Mouse (Mus musculus) limb, embryonic 11.5 days (tissue): ENCODE results near the gene Clgn. TPM values are rescaled to one million over a fixed set of nuclear protein-coding genes. Genes with fewer than 3 reads are reported as not detected.

Experiments used
- ATAC-seq: fragments of 200-750 bp; cut with Nextera tagmentation; 2 replicates; pipeline ENCODE4 v1.8.0; 2017; ENCODE audit warnings: low read depth; ENCODE audit not compliant: insufficient number of reproducible peaks, low FRiP score, low TSS enrichment
- DNase-seq: peaks from one replicate; pipeline ENCODE4 v3.0.0-alpha.2; 2015; ENCODE audit warnings: low spot score
- H3K27ac ChIP-seq: fragments of 300-500 bp; sonication (generic); replicated peaks from 2 replicates; pipeline ENCODE4 v1.5.1; 2014; ENCODE audit warnings: low read depth, mild to moderate bottlenecking, low read length
- H3K27me3 ChIP-seq: fragments of 300-500 bp; sonication (generic); 2 replicates; pipeline ENCODE4 v1.6.1; 2014; ENCODE audit warnings: mild to moderate bottlenecking, low read length, mixed read lengths; ENCODE audit not compliant: control insufficient read depth, insufficient read depth
- H3K36me3 ChIP-seq: fragments of 300-500 bp; sonication (generic); 2 replicates; pipeline ENCODE4 v1.6.1; 2014; ENCODE audit warnings: mild to moderate bottlenecking, low read length, moderate library complexity, mixed read lengths; ENCODE audit not compliant: control insufficient read depth, insufficient read depth
- H3K4me1 ChIP-seq: fragments of 300-500 bp; sonication (generic); 2 replicates; pipeline ENCODE4 v1.6.1; 2014; ENCODE audit warnings: low read length, mixed read lengths; ENCODE audit not compliant: control insufficient read depth, insufficient read depth
- H3K4me2 ChIP-seq: fragments of 300-500 bp; sonication (generic); 2 replicates; pipeline ENCODE4 v1.6.1; 2014; ENCODE audit warnings: low read depth, mild to moderate bottlenecking, moderate library complexity; ENCODE audit not compliant: severe bottlenecking
- H3K4me3 ChIP-seq: fragments of 300-500 bp; sonication (generic); 2 replicates; pipeline ENCODE4 v1.5.1; 2014; ENCODE audit warnings: low read depth, low read length
- H3K9ac ChIP-seq: fragments of 300-500 bp; sonication (generic); 2 replicates; pipeline ENCODE4 v1.6.1; 2014; ENCODE audit warnings: mild to moderate bottlenecking, low read length
- H3K9me3 ChIP-seq: fragments of 300-500 bp; sonication (generic); 2 replicates; pipeline ENCODE4 v1.6.1; 2016; ENCODE audit warnings: low read length; ENCODE audit not compliant: control insufficient read depth
- WGBS: fragments of 180-500 bp; shearing (Covaris S2); extraction: QIAGEN DNeasy Blood & Tissue Kit; methylation state at CpG from one replicate; pipeline ENCODE4 v1.1.7; 2014; 5-methylcytosine and 5-hydroxymethylcytosine counted together
- polyA plus RNA-seq: library from polyadenylated mRNA; unstranded; fragments of >200 nt; fragmentation: Nextera tagmentation; extraction: Ambion mirVana; gene quantifications from 2 replicates; pipeline ENCODE4 v1.2.1, GENCODE M21; 2014

The Clgn gene
- 2.5 and 2.7 TPM in 2 replicates for polyA plus RNA-seq

GRCm38 (mm10) chr8:83389316-83390005, at the start of gene Clgn:
Clgn (plus strand) TSS chr8:83389867.
- Histone ChIP-seq H3K36me3 (no peaks in the 10 kb centered on the region), H3K4me1 (no peaks in the 10 kb centered on the region), H3K9me3 (no peaks in the 10 kb centered on the region), H3K4me3 (peak within 1 kb of the TSS; percentile 48), H3K27ac (no peak within 1 kb of the TSS), H3K9ac (peak within 1 kb of the TSS; percentile 59), H3K27me3 (0 out of 2 replicates have a peak, but pooled peaks cover 3% of the 10 kb centered on the region), H3K4me2 (peak within 1 kb of the TSS; percentile 84)
- DNase-seq = peak; percentile 83
- peak; percentile 82; the same call in 1 of the 2 replicates for ATAC-seq
- WGBS = 4% methylated on average over 41 of the region's 41 CpGs

- no peak overlapping the region for H3K4me3 ChIP-seq
- H3K4me2 ChIP-seq = no peak overlapping the region
- H3K27ac ChIP-seq = no peak overlapping the region
- 91% methylated on average over 3 of the region's 3 CpGs for WGBS
- ATAC-seq = peak; percentile 35; the same call in 1 of the 2 replicates
- H3K9ac ChIP-seq = no peak overlapping the region
- H3K9me3 ChIP-seq = no peaks in the 10 kb centered on the region
- H3K27me3 ChIP-seq = no peaks in the 10 kb centered on the region
- H3K36me3 ChIP-seq = no peaks in the 10 kb centered on the region
- DNase-seq = no peak
- H3K4me1 ChIP-seq = no peaks in the 10 kb centered on the region
Measured at GRCm38 (mm10) chr8:83342076-83342475, 47.6 kb upstream of the Clgn start.

- H3K9ac ChIP-seq = no peak overlapping the region
- DNase-seq = no peak
- ATAC-seq = no peak
- H3K27ac ChIP-seq = no peak overlapping the region
- no peak overlapping the region for H3K4me2 ChIP-seq
- no peak overlapping the region for H3K4me3 ChIP-seq
- H3K4me1 ChIP-seq = no peaks in the 10 kb centered on the region
- H3K36me3 ChIP-seq = no peaks in the 10 kb centered on the region
- H3K9me3 ChIP-seq = no peaks in the 10 kb centered on the region
- H3K27me3 ChIP-seq = no peaks in the 10 kb centered on the region
Measured at GRCm38 (mm10) chr8:83342693-83343092, 47.0 kb upstream of the Clgn start.

- no peaks in the 10 kb centered on the region for H3K27me3 ChIP-seq
- H3K36me3 ChIP-seq = no peaks in the 10 kb centered on the region
Measured at GRCm38 (mm10) chr8:83348263-83348662, 41.4 kb upstream of the Clgn start, which contains the start of gene Mgat4d. Mgat4d (plus strand) TSS chr8:83348471.

GRCm38 (mm10) chr8:83351315-83351714, 38.4 kb upstream of the Clgn start:
- Histone ChIP-seq H3K27ac (no peak overlapping the region), H3K9ac (no peak overlapping the region), H3K36me3 (no peaks in the 10 kb centered on the region), H3K4me3 (no peak overlapping the region), H3K27me3 (no peaks in the 10 kb centered on the region), H3K4me2 (no peak overlapping the region), H3K4me1 (no peaks in the 10 kb centered on the region), H3K9me3 (no peaks in the 10 kb centered on the region)
- DNase-seq (no peak), ATAC-seq (no peak)
- 95% methylated on average over 2 of the region's 2 CpGs for WGBS

More at GRCm38 (mm10) chr8:83348263-83348662, 41.4 kb upstream of the Clgn start, which contains the start of gene Mgat4d:
- no peak for DNase-seq
- Histone ChIP-seq H3K4me3 (no peak within 1 kb of the TSS), H3K9me3 (no peaks in the 10 kb centered on the region), H3K4me1 (no peaks in the 10 kb centered on the region), H3K9ac (no peak within 1 kb of the TSS), H3K4me2 (no peak within 1 kb of the TSS), H3K27ac (no peak within 1 kb of the TSS)
- 76% methylated on average over 18 of the region's 18 CpGs for WGBS
- ATAC-seq = no peak

- H3K9me3 ChIP-seq = no peaks in the 10 kb centered on the region
- H3K4me1 ChIP-seq = 0 out of 2 replicates have a peak, but pooled peaks cover 4% of the 10 kb centered on the region
- no peak overlapping the region for H3K9ac ChIP-seq
- 50% methylated on average over 7 of the region's 7 CpGs for WGBS
- DNase-seq (peak; percentile 33), ATAC-seq (peak; percentile 75; the same call in 1 of the 2 replicates)
- H3K4me3 ChIP-seq = no peak overlapping the region
- no peak overlapping the region for H3K4me2 ChIP-seq
- H3K27me3 ChIP-seq = no peaks in the 10 kb centered on the region
- no peaks in the 10 kb centered on the region for H3K36me3 ChIP-seq
- H3K27ac ChIP-seq = peak overlapping the region; percentile 26; the same call in 1 of the 2 replicates
Measured at GRCm38 (mm10) chr8:83363156-83363769, 26.4 kb upstream of the Clgn start.

GRCm38 (mm10) chr8:83377231-83377630, 12.4 kb upstream of the Clgn start:
- no peaks in the 10 kb centered on the region for H3K9me3 ChIP-seq
- no peaks in the 10 kb centered on the region for H3K36me3 ChIP-seq
- no peak overlapping the region for H3K4me3 ChIP-seq
- DNase-seq (no peak), ATAC-seq (no peak)
- H3K4me2 ChIP-seq = no peak overlapping the region
- no peak overlapping the region for H3K27ac ChIP-seq
- no peak overlapping the region for H3K9ac ChIP-seq
- no peaks in the 10 kb centered on the region for H3K4me1 ChIP-seq
- H3K27me3 ChIP-seq = no peaks in the 10 kb centered on the region

- Histone ChIP-seq H3K36me3 (no peaks in the 10 kb centered on the region), H3K9ac (no peak overlapping the region), H3K27me3 (no peaks in the 10 kb centered on the region), H3K4me1 (no peaks in the 10 kb centered on the region), H3K9me3 (no peaks in the 10 kb centered on the region), H3K4me3 (no peak overlapping the region), H3K4me2 (no peak overlapping the region), H3K27ac (no peak overlapping the region)
- no peak for ATAC-seq
- 68% methylated on average over 4 of the region's 4 CpGs for WGBS
- no peak for DNase-seq
Measured at GRCm38 (mm10) chr8:83380141-83380540, 9.5 kb upstream of the Clgn start.
